Mouse (Mus musculus): ENCODE measurements around the gene Rdh16f2. TPM values are rescaled to one million over a fixed set of nuclear protein-coding genes. Genes with fewer than 3 reads are reported as not detected.

The Rdh16f2 gene
- polyA plus RNA-seq, 1 experiment, result 0.68 TPM

Other genes starting within 250 kb of the Rdh16f2 start
- 118 and 125 TPM in 2 replicates for gene Lrp1, start 245.3 kb upstream of the Rdh16f2 start, polyA plus RNA-seq (2012; rRNA removed)
- 67.5 and 122 TPM in 2 replicates for gene Stat6, start 223.5 kb upstream of the Rdh16f2 start, polyA plus RNA-seq (2012; rRNA removed)
- gene Nemp1, start 199.6 kb upstream of the Rdh16f2 start, polyA plus RNA-seq (2012; rRNA removed), result 4.1 and 4.8 TPM in 2 replicates
- gene Nab2, start 197.9 kb upstream of the Rdh16f2 start, polyA plus RNA-seq (2012; rRNA removed), result 9.9 and 19.4 TPM in 2 replicates
- 479 and 710 TPM in 2 replicates for gene Myo1a, start 161.3 kb upstream of the Rdh16f2 start, polyA plus RNA-seq (2012; rRNA removed)
- 0.19 and 0.36 TPM in 2 replicates for gene Tac2, start 142.0 kb upstream of the Rdh16f2 start, polyA plus RNA-seq (2012; rRNA removed)
- gene Zbtb39, start 126.9 kb upstream of the Rdh16f2 start, polyA plus RNA-seq (2012; rRNA removed), result 6.1 and 9.4 TPM in 2 replicates
- 1.2 and 1.3 TPM in 2 replicates for gene Gpr182, start 114.7 kb upstream of the Rdh16f2 start, polyA plus RNA-seq (2012; rRNA removed)
- gene Rdh1, start 106.8 kb upstream of the Rdh16f2 start, polyA plus RNA-seq (2012; rRNA removed), result 0.23 and 0.78 TPM in 2 replicates
- gene Rdh16f1, start 106.7 kb upstream of the Rdh16f2 start, polyA plus RNA-seq (2012; rRNA removed), result 1.1 TPM in 1 of 2 replicates, not detected in the other
- gene Rdh9, start 90.1 kb upstream of the Rdh16f2 start, polyA plus RNA-seq (2012; rRNA removed), result 31.1 and 52.7 TPM in 2 replicates
- gene Rdh16, start 65.3 kb upstream of the Rdh16f2 start, polyA plus RNA-seq (2012; rRNA removed), result 4.0 and 6.6 TPM in 2 replicates
- not detected in 2 replicates for gene Rdh19, start 16.5 kb upstream of the Rdh16f2 start, polyA plus RNA-seq (2012; rRNA removed)
- gene Rdh7, start 22.3 kb downstream of the Rdh16f2 start, polyA plus RNA-seq (2012; rRNA removed), result 4.1 and 38.5 TPM in 2 replicates
- gene Sdr9c7, start 32.0 kb downstream of the Rdh16f2 start, polyA plus RNA-seq (2012; rRNA removed), result 0.04 and 0.19 TPM in 2 replicates
- 3.7 and 60.7 TPM in 2 replicates for gene Hsd17b6, start 141.1 kb downstream of the Rdh16f2 start, polyA plus RNA-seq (2012; rRNA removed)
- 6.6 and 8.8 TPM in 2 replicates for gene Prim1, start 148.7 kb downstream of the Rdh16f2 start, polyA plus RNA-seq (2012; rRNA removed)
- gene Naca, start 169.1 kb downstream of the Rdh16f2 start, polyA plus RNA-seq (2012; rRNA removed), result 170 and 205 TPM in 2 replicates
- 23.0 and 23.4 TPM in 2 replicates for gene Ptges3, start 192.5 kb downstream of the Rdh16f2 start, polyA plus RNA-seq (2012; rRNA removed)
- gene Atp5b, start 216.8 kb downstream of the Rdh16f2 start, polyA plus RNA-seq (2012; rRNA removed), result 3,352 and 4,281 TPM in 2 replicates
- gene Baz2a, start 225.1 kb downstream of the Rdh16f2 start, polyA plus RNA-seq (2012; rRNA removed), result 22.7 and 36.6 TPM in 2 replicates

Measured in large intestine, adult 2 months (tissue).